Mouse (Mus musculus): ENCODE measurements at regions not wholly inside any gene's neighbourhood (a gene's known extent, or its start where the extent isn't known, plus 50 kb on each side); places are given as distances from the start of the nearest gene placed in this dataset.

DNA sequence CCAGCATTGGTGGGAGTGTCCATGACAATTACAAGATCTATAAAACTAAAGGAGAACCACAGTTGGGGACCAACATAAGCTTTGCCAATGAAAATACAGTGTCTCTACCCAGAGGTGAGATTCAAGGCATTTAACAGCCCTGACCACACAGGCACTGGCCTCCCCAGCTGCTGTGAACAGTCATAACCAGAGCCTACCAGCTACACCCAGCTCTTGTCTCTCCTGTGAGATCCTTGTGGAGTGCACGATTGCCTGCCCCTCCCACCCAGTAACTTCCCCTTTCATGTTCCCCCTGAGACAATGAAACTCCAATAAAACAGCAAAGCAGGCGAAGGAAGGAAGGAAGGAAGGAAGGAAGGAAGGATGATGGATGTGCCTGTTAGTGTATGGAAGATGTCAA lies 169.1 kb downstream of the En1 start:
- 25% methylated on average over 2 of the region's 2 CpGs for WGBS
- H3K4me2 ChIP-seq (replicated peaks; ENCODE audit: low read depth, low read length): no peak overlapping the region
- ATAC-seq (ENCODE audit: low FRiP score, low TSS enrichment): no peak
- no peak overlapping the region for H3K27ac ChIP-seq (ENCODE audit: low read depth, low read length)
- H3K4me1 ChIP-seq (ENCODE audit: control insufficient read depth, insufficient read depth, low read length): no peaks in the 10 kb centered on the region
- H3K9me3 ChIP-seq (ENCODE audit: control insufficient read depth, low read length): no peaks in the 10 kb centered on the region
- no peaks in the 10 kb centered on the region for H3K36me3 ChIP-seq (ENCODE audit: control insufficient read depth, insufficient read depth, low read length)
- H3K4me3 ChIP-seq (ENCODE audit: low read length): no peak overlapping the region
- no peak overlapping the region for H3K9ac ChIP-seq (ENCODE audit: low read depth, low read length)
- no peaks in the 10 kb centered on the region for H3K27me3 ChIP-seq (ENCODE audit: control insufficient read depth, insufficient read depth, low read length)

DNA sequence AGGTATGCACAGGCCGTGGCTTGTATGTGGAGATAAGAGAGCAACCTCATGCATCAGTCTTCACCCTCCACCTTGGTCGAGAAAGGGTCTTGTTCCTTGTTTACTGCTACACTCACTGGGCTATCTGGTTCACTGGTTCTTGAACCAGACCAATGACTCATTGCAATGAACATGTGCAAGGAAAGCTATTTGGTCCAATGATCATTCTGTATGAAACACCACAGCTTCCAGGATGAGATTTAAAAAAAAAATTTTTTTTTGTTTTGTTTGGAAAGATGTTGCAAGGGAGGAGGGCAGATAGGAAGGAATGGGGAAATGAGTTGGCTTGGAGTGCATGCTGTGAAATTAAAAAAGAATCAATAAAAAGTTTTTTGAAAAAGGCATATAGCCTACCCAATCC lies 174.7 kb downstream of the En1 start:
- H3K27ac ChIP-seq (ENCODE audit: low read depth, low read length): no peak overlapping the region
- no peak overlapping the region for H3K9ac ChIP-seq (ENCODE audit: low read depth, low read length)
- no peak overlapping the region for H3K4me2 ChIP-seq (replicated peaks; ENCODE audit: low read depth, low read length)
- no peaks in the 10 kb centered on the region for H3K4me1 ChIP-seq (ENCODE audit: control insufficient read depth, insufficient read depth, low read length)
- 77% methylated on average over 2 of the region's 2 CpGs for WGBS
- no peaks in the 10 kb centered on the region for H3K27me3 ChIP-seq (ENCODE audit: control insufficient read depth, insufficient read depth, low read length)
- no peaks in the 10 kb centered on the region for H3K36me3 ChIP-seq (ENCODE audit: control insufficient read depth, insufficient read depth, low read length)
- H3K4me3 ChIP-seq (ENCODE audit: low read length): no peak overlapping the region
- H3K9me3 ChIP-seq (ENCODE audit: control insufficient read depth, low read length): no peaks in the 10 kb centered on the region
- no peak for ATAC-seq (ENCODE audit: low FRiP score, low TSS enrichment)

DNA sequence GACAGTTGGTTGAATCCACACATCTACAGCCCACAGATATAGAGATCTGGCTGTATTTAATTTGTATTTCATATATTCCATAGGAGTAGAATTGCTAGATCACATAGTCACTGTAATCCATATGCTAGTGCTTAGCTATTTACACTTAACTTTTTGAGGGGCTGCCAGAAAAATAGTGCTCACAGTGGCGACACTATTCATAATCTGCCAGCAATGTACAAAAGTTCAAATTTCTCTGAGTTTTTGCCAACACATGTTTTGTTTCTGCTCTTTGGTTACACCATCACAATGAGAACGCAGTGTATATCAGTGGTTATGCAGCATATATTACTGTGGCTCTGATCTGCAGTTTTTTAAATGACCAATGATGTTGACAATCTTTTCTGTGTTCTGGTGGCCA lies 175.2 kb downstream of the En1 start:
- no peaks in the 10 kb centered on the region for H3K4me1 ChIP-seq (ENCODE audit: control insufficient read depth, insufficient read depth, low read length)
- H3K9ac ChIP-seq (ENCODE audit: low read depth, low read length): no peak overlapping the region
- no peaks in the 10 kb centered on the region for H3K9me3 ChIP-seq (ENCODE audit: control insufficient read depth, low read length)
- H3K4me3 ChIP-seq (ENCODE audit: low read length): no peak overlapping the region
- no peaks in the 10 kb centered on the region for H3K36me3 ChIP-seq (ENCODE audit: control insufficient read depth, insufficient read depth, low read length)
- H3K27ac ChIP-seq (ENCODE audit: low read depth, low read length): no peak overlapping the region
- 89% methylated on average over 2 of the region's 2 CpGs for WGBS
- ATAC-seq (ENCODE audit: low FRiP score, low TSS enrichment): no peak
- H3K27me3 ChIP-seq (ENCODE audit: control insufficient read depth, insufficient read depth, low read length): no peaks in the 10 kb centered on the region
- H3K4me2 ChIP-seq (replicated peaks; ENCODE audit: low read depth, low read length): no peak overlapping the region

DNA sequence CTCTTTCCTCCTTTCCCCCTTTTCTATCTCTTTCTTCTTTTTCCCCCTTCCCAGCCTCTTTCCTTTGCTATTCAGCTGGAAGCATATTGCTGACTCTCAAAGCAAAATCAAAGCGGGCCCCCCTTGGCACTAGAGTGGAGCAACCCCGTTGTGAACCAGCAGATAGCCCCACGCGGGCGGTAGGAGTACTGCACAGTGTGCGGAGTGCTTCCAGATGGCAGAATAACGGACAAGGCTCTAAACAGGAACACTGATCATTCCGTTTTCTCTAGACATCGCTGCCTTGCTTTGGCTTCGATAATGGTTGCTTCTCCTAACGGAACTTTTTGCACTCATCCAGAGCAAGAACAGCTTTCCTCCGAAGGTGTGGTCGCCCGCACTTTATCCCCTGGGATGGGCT lies 193.0 kb downstream of the En1 start:
- Histone ChIP-seq H3K9me3 (ENCODE audit: control insufficient read depth, low read length) (no peaks in the 10 kb centered on the region), H3K27me3 (ENCODE audit: control insufficient read depth, insufficient read depth, low read length) (no peaks in the 10 kb centered on the region), H3K36me3 (ENCODE audit: control insufficient read depth, insufficient read depth, low read length) (no peaks in the 10 kb centered on the region), H3K4me1 (ENCODE audit: control insufficient read depth, insufficient read depth, low read length) (no peaks in the 10 kb centered on the region), H3K9ac (ENCODE audit: low read depth, low read length) (no peak overlapping the region), H3K4me2 (replicated peaks; ENCODE audit: low read depth, low read length) (no peak overlapping the region), H3K27ac (ENCODE audit: low read depth, low read length) (no peak overlapping the region), H3K4me3 (ENCODE audit: low read length) (no peak overlapping the region)
- no peak for ATAC-seq (ENCODE audit: low FRiP score, low TSS enrichment)
- WGBS: 72% methylated on average over 14 of the region's 14 CpGs

DNA sequence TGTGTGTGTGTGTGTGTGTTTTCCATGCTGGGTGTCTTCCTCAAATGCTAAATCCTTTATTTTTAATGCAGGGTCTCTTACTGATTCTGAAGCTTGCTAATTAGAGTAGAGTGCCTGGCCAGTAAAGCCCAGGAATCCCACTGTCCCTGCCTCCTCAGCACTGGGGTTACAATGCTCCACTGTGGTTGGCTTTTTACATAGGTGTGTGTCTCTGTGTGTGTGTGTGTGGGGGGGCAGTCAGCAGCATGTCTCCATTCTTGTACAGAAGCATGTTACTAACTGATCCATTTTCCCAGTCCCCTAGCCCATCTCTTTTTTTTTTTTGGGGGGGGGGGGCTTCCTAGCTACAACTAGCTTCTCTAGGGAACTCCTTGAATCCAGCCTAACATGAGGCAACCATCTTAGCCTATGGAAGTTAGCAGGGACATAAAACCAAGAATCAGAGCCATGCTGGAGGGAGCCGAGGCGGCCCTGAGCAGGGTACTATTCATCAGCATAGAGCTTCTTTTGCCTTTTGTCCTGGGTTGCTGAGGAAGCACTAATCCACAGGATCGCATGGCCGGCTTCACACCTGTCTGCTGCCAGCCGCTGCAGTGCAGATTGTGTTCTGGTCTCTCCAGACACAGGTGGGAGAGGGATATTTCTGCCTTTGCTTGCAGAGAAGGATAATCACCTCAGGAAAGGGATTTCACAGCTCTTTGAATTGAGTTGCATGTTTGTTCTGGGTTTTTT lies 199.2 kb downstream of the En1 start:
- ATAC-seq (ENCODE audit: low FRiP score, low TSS enrichment): no peak
- no peak overlapping the region for H3K27ac ChIP-seq (ENCODE audit: low read depth, low read length)
- H3K9me3 ChIP-seq (ENCODE audit: control insufficient read depth, low read length): no peaks in the 10 kb centered on the region
- H3K4me3 ChIP-seq (ENCODE audit: low read length): no peak overlapping the region
- no peaks in the 10 kb centered on the region for H3K27me3 ChIP-seq (ENCODE audit: control insufficient read depth, insufficient read depth, low read length)
- WGBS: 43% methylated on average over 5 of the region's 5 CpGs
- no peaks in the 10 kb centered on the region for H3K36me3 ChIP-seq (ENCODE audit: control insufficient read depth, insufficient read depth, low read length)
- H3K9ac ChIP-seq (ENCODE audit: low read depth, low read length): no peak overlapping the region
- no peaks in the 10 kb centered on the region for H3K4me1 ChIP-seq (ENCODE audit: control insufficient read depth, insufficient read depth, low read length)
- H3K4me2 ChIP-seq (replicated peaks; ENCODE audit: low read depth, low read length): no peak overlapping the region

DNA sequence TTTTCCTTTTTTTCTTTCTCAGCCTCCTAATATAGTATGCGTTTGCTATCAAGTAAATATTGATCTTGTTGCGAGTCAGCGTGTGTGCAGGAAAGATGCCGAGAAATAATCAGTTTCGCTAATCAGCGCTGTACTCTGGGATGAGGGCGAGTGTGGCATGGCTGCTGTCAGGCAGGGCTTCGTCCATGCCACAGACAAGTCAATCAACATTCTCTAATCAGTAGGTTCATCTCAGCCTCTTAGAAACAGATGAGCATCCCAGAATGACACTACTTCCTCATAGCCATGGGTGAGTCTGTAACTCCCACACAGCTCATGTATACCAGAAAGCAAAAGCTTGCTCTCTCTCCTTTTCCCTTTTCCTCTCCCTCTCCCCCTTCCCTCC lies 199.8 kb downstream of the En1 start:
- Histone ChIP-seq H3K4me3 (ENCODE audit: low read length) (no peak overlapping the region), H3K9me3 (ENCODE audit: control insufficient read depth, low read length) (no peaks in the 10 kb centered on the region), H3K27me3 (ENCODE audit: control insufficient read depth, insufficient read depth, low read length) (no peaks in the 10 kb centered on the region), H3K9ac (ENCODE audit: low read depth, low read length) (no peak overlapping the region), H3K36me3 (ENCODE audit: control insufficient read depth, insufficient read depth, low read length) (no peaks in the 10 kb centered on the region), H3K27ac (ENCODE audit: low read depth, low read length) (no peak overlapping the region), H3K4me2 (replicated peaks; ENCODE audit: low read depth, low read length) (no peak overlapping the region), H3K4me1 (ENCODE audit: control insufficient read depth, insufficient read depth, low read length) (no peaks in the 10 kb centered on the region)
- 79% methylated on average over 8 of the region's 8 CpGs for WGBS
- no peak for ATAC-seq (ENCODE audit: low FRiP score, low TSS enrichment)

DNA sequence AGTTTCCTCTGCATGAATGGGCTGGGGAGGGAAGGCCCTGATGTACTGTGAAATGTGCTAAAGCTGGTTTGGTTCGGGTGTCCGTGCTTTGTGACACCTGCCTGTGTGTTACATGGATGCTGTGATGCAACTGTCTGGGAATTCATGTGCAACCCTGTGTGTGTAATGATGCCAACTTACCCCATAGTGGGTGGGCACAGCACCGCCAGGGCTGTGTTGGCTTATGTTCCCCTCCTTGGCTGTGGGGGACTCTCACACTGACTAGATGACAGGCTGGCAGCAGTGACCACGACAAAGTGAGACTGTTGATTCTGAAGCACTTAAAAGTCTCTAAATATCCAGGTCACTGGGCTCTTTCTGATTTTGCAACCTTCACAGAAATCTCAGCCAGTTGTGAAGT lies 212.2 kb downstream of the En1 start:
- Histone ChIP-seq H3K4me1 (ENCODE audit: control insufficient read depth, insufficient read depth, low read length) (no peaks in the 10 kb centered on the region), H3K4me3 (ENCODE audit: low read length) (no peak overlapping the region), H3K9me3 (ENCODE audit: control insufficient read depth, low read length) (no peaks in the 10 kb centered on the region), H3K9ac (ENCODE audit: low read depth, low read length) (no peak overlapping the region), H3K27me3 (ENCODE audit: control insufficient read depth, insufficient read depth, low read length) (no peaks in the 10 kb centered on the region), H3K27ac (ENCODE audit: low read depth, low read length) (no peak overlapping the region), H3K4me2 (replicated peaks; ENCODE audit: low read depth, low read length) (no peak overlapping the region), H3K36me3 (ENCODE audit: control insufficient read depth, insufficient read depth, low read length) (no peaks in the 10 kb centered on the region)
- ATAC-seq (ENCODE audit: low FRiP score, low TSS enrichment): no peak
- 74% methylated on average over 4 of the region's 4 CpGs for WGBS

DNA sequence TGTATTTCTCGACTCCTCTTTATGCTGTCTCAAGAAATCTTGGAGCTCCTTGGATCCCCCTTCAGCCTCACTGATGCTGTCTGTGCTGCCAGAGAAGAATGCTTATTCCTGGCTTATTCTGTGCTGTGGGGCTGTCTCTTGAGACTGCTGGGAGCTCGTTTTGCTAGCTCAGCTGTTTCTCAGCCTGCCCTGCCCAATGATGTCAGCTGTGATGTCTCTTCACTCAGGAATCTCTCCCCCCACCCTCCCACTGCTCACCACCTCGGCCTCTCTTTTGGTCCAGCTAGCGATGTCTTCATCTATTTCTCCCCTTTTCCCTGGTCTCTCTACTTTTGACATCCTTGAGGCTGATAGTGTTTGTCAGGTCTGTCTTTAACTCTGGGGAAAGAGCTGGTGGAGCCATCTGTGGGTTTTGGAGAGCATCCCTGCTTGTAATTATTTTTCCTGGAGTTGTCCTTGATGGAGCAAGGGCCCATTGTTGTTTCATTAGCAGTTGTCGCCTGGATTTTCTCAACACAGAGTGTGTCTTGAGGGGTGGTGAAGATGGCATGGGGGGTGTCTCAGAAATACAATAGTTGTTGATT lies 214.1 kb downstream of the En1 start:
- Histone ChIP-seq H3K4me1 (ENCODE audit: control insufficient read depth, insufficient read depth, low read length) (no peaks in the 10 kb centered on the region), H3K4me2 (replicated peaks; ENCODE audit: low read depth, low read length) (no peak overlapping the region), H3K27ac (ENCODE audit: low read depth, low read length) (no peak overlapping the region), H3K9me3 (ENCODE audit: control insufficient read depth, low read length) (no peaks in the 10 kb centered on the region), H3K4me3 (ENCODE audit: low read length) (no peak overlapping the region), H3K36me3 (ENCODE audit: control insufficient read depth, insufficient read depth, low read length) (no peaks in the 10 kb centered on the region), H3K27me3 (ENCODE audit: control insufficient read depth, insufficient read depth, low read length) (no peaks in the 10 kb centered on the region), H3K9ac (ENCODE audit: low read depth, low read length) (no peak overlapping the region)
- 58% methylated on average over 5 of the region's 5 CpGs for WGBS
- no peak for ATAC-seq (ENCODE audit: low FRiP score, low TSS enrichment)

DNA sequence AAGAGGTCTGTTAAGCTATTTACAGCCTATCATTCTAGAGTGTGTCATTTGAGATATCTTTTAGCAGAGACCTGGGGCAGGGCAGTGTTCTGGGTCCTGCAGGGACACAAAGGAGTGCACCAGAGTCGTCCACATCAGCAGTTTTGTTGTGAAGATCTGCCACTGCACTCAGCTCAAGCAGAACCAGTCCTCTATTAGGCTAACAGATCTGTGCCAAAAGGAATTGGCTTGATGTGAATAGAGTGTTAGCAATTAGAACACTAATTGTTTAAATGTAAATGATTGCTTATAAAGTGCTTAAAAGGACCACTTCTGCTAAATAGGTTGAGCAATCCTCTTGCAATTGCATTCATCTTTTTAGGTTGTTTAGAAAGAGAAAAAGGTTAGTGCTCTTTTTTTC lies 215.3 kb downstream of the En1 start:
- Histone ChIP-seq H3K4me3 (ENCODE audit: low read length) (no peak overlapping the region), H3K27me3 (ENCODE audit: control insufficient read depth, insufficient read depth, low read length) (no peaks in the 10 kb centered on the region), H3K27ac (ENCODE audit: low read depth, low read length) (no peak overlapping the region), H3K4me1 (ENCODE audit: control insufficient read depth, insufficient read depth, low read length) (no peaks in the 10 kb centered on the region), H3K9me3 (ENCODE audit: control insufficient read depth, low read length) (no peaks in the 10 kb centered on the region), H3K36me3 (ENCODE audit: control insufficient read depth, insufficient read depth, low read length) (no peaks in the 10 kb centered on the region), H3K9ac (ENCODE audit: low read depth, low read length) (no peak overlapping the region), H3K4me2 (replicated peaks; ENCODE audit: low read depth, low read length) (no peak overlapping the region)
- ATAC-seq (ENCODE audit: low FRiP score, low TSS enrichment): no peak
- 9% methylated on average over 1 of the region's 1 CpGs for WGBS

Data from kidney, embryonic 14.5 days (tissue).